Mouse (Mus musculus) embryonic facial prominence, embryonic 15.5 days (tissue): ENCODE measurements around the gene Foxc2. TPM values are rescaled to one million over a fixed set of nuclear protein-coding genes. Genes with fewer than 3 reads are reported as not detected.

Experiments used
- ATAC-seq: fragments of 200-750 bp; cut with Nextera tagmentation; 2 replicates; pipeline ENCODE4 v1.8.0; 2017; ENCODE audit warnings: low read depth, moderate TSS enrichment; ENCODE audit not compliant: insufficient number of reproducible peaks, low FRiP score, low TSS enrichment
- H3K27ac ChIP-seq: fragments of 300-500 bp; sonication (generic); replicated peaks from 2 replicates; pipeline ENCODE4 v1.5.1; 2015; ENCODE audit warnings: mild to moderate bottlenecking, inconsistent platforms
- H3K27me3 ChIP-seq: fragments of 300-500 bp; sonication (generic); 2 replicates; pipeline ENCODE4 v1.6.1; 2015; ENCODE audit warnings: inconsistent platforms
- H3K36me3 ChIP-seq: fragments of 300-500 bp; sonication (generic); 2 replicates; pipeline ENCODE4 v1.6.1; 2015; ENCODE audit warnings: mild to moderate bottlenecking, inconsistent platforms
- H3K4me1 ChIP-seq: fragments of 300-500 bp; sonication (generic); 2 replicates; pipeline ENCODE4 v1.6.1; 2015; ENCODE audit warnings: inconsistent platforms
- H3K4me2 ChIP-seq: fragments of 300-500 bp; sonication (generic); replicated peaks from 2 replicates; pipeline ENCODE4 v1.6.1; 2015; ENCODE audit warnings: mild to moderate bottlenecking, inconsistent platforms
- H3K4me3 ChIP-seq: fragments of 300-500 bp; sonication (generic); replicated peaks from 2 replicates; pipeline ENCODE4 v1.5.1; 2015; ENCODE audit warnings: mild to moderate bottlenecking, inconsistent platforms
- H3K9ac ChIP-seq: fragments of 300-500 bp; sonication (generic); 2 replicates; pipeline ENCODE4 v1.6.1; 2015; ENCODE audit warnings: inconsistent platforms
- H3K9me3 ChIP-seq: fragments of 300-500 bp; sonication (generic); replicated peaks from 2 replicates; pipeline ENCODE4 v1.6.1; 2016; ENCODE audit warnings: inconsistent platforms
- WGBS: fragments of 180-500 bp; shearing (Covaris S2); methylation state at CpG from one replicate; pipeline ENCODE4 v1.1.7; 2015; 5-methylcytosine and 5-hydroxymethylcytosine counted together
- polyA plus RNA-seq: library from polyadenylated mRNA; unstranded; fragments of >200 nt; fragmentation: Nextera tagmentation; extraction: Ambion mirVana; gene quantifications from 2 replicates; pipeline ENCODE4 v1.2.1, GENCODE M21; 2015

Gene Foxc2
- polyA plus RNA-seq, 1 experiment from 2014 or later: 5.6 TPM

DNA sequence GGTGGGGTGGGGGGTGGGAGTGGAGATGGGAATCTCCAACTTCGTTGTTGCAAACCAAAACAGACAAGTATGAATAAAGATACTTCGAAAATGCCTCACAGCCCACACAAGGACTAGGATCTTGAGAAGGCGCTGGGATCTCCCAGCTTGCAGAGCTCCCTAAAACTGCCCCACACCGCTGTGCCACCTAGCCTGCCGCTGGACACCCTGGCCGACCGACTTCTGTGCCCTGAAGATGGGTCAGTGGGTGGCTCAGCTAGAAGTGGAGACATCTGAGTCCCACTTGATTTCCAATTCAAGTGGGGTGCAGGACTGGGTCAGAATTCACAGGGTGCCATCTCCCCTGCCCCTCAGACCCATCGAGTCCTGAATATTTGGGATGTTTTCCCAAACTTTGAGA, 5.7 kb downstream of the Foxc2 start:
- no peak for ATAC-seq
- Histone ChIP-seq H3K4me3 (no peak overlapping the region), H3K4me2 (no peak overlapping the region), H3K27ac (no peak overlapping the region), H3K9me3 (no peaks in the 10 kb centered on the region), H3K27me3 (peaks cover 99% of the 10 kb centered on the region), H3K9ac (no peak overlapping the region), H3K36me3 (no peaks in the 10 kb centered on the region), H3K4me1 (peaks cover 32% of the 10 kb centered on the region)
- WGBS: 24% methylated on average over 8 of the region's 8 CpGs

GRCm38 (mm10) chr8:121122368-121122767, 6.4 kb downstream of the Foxc2 start:
- no peak for ATAC-seq
- Histone ChIP-seq H3K9me3 (no peaks in the 10 kb centered on the region), H3K9ac (no peak overlapping the region), H3K4me3 (no peak overlapping the region), H3K27ac (no peak overlapping the region), H3K4me1 (peaks cover 25% of the 10 kb centered on the region), H3K27me3 (peaks cover 99% of the 10 kb centered on the region), H3K36me3 (no peaks in the 10 kb centered on the region), H3K4me2 (no peak overlapping the region)
- WGBS: 15% methylated on average over 7 of the region's 7 CpGs

GRCm38 (mm10) chr8:121123113-121123512, 7.1 kb downstream of the Foxc2 start:
- Histone ChIP-seq H3K4me3 (no peak overlapping the region), H3K9me3 (no peaks in the 10 kb centered on the region)
- 56% methylated on average over 2 of the region's 2 CpGs for WGBS

DNA sequence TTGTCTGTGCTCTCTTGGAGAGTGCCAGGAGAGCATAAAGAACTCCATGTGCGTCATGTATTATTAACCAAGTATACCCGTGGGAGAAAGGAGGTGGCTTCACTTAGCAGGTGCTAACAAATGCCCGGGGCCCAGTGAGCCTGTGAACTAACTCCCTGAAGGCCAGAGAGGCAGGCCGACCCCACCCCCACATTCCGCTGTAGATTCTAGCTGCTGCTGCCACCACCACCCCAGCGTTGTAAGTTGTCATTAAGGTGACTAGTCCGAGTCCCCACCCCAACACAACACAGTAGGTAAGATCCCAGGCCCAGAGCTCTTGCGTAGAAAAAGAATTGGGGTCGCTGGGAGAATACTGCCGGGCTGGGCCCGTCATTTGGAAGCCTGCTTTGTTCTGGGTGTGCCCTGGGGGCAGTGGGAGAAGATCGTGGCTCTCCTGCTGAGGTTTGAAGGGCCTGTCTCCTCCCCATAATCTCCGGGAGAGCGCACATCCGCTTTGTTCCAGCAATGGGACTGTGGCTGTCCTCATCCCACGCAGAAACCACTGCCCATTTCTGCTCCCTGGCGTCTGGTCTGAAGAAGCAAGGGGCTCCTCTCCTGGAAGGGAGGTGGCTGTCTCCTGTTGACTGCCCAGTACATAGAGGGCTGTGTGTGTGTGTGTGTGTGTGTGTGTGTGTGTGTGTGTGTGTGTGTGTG, 8.7 kb downstream of the Foxc2 start:
- H3K27me3 ChIP-seq: peaks cover 99% of the 10 kb centered on the region
- peak overlapping the region; percentile 36 for H3K4me3 ChIP-seq
- no peaks in the 10 kb centered on the region for H3K36me3 ChIP-seq
- no peak overlapping the region for H3K9ac ChIP-seq
- WGBS: 5% methylated on average over 17 of the region's 17 CpGs
- ATAC-seq: no peak
- peaks cover 37% of the 10 kb centered on the region for H3K4me1 ChIP-seq
- peak overlapping the region; percentile 55 for H3K4me2 ChIP-seq
- H3K27ac ChIP-seq: peak overlapping the region; percentile 28; the same call in 1 of the 2 replicates
- no peaks in the 10 kb centered on the region for H3K9me3 ChIP-seq

More at GRCm38 (mm10) chr8:121123113-121123512, 7.1 kb downstream of the Foxc2 start:
- H3K36me3 ChIP-seq: no peaks in the 10 kb centered on the region
- no peak overlapping the region for H3K27ac ChIP-seq
- H3K9ac ChIP-seq: no peak overlapping the region
- H3K27me3 ChIP-seq: peaks cover 99% of the 10 kb centered on the region
- peaks cover 24% of the 10 kb centered on the region for H3K4me1 ChIP-seq
- ATAC-seq: no peak
- no peak overlapping the region for H3K4me2 ChIP-seq

- H3K27me3 ChIP-seq: peaks cover 98% of the 10 kb centered on the region
- H3K9me3 ChIP-seq: no peaks in the 10 kb centered on the region
- peak overlapping the region; percentile 55 for H3K4me2 ChIP-seq
- H3K9ac ChIP-seq: no peak overlapping the region
- under 1% methylated on average over 36 of the region's 36 CpGs for WGBS
- H3K4me1 ChIP-seq: peaks cover 37% of the 10 kb centered on the region
- H3K36me3 ChIP-seq: no peaks in the 10 kb centered on the region
- ATAC-seq: peak; percentile 79
- H3K27ac ChIP-seq: no peak overlapping the region
- H3K4me3 ChIP-seq: peak overlapping the region; percentile 36
Measured at GRCm38 (mm10) chr8:121125311-121125876, 9.4 kb downstream of the Foxc2 start.

DNA sequence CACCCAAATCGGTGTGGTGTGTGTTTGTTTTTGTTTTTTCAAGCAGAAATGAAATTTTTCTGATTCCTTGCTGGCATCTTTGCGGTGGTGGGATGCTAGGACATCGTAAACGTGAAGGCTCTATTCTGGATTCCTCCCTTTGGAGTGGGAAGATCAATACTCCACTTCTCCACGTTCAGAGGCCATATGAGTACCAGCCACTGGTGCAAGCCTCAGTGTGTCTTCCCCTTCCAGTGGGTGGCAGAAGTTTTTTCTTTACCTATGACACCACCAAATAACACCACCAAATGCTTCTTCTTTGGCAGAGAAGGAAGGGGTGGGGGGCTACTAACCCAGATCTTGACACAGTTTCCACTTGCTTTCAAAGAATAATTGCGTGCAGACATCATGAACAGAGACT, 10.2 kb downstream of the Foxc2 start:
- peak overlapping the region; percentile 55; the same call in 1 of the 2 replicates for H3K4me2 ChIP-seq
- no peak overlapping the region for H3K27ac ChIP-seq
- ATAC-seq: no peak
- H3K36me3 ChIP-seq: no peaks in the 10 kb centered on the region
- H3K4me1 ChIP-seq: peaks cover 37% of the 10 kb centered on the region
- 11% methylated on average over 6 of the region's 6 CpGs for WGBS
- H3K9ac ChIP-seq: no peak overlapping the region
- H3K27me3 ChIP-seq: peaks cover 98% of the 10 kb centered on the region
- H3K9me3 ChIP-seq: no peaks in the 10 kb centered on the region
- peak overlapping the region; percentile 36; the same call in 1 of the 2 replicates for H3K4me3 ChIP-seq

GRCm38 (mm10) chr8:121126694-121127093, 10.7 kb downstream of the Foxc2 start:
- no peaks in the 10 kb centered on the region for H3K9me3 ChIP-seq
- peaks cover 96% of the 10 kb centered on the region for H3K27me3 ChIP-seq
- 8% methylated on average over 6 of the region's 6 CpGs for WGBS
- no peak for ATAC-seq
- H3K36me3 ChIP-seq: no peaks in the 10 kb centered on the region
- H3K4me3 ChIP-seq: no peak overlapping the region
- H3K4me1 ChIP-seq: peaks cover 37% of the 10 kb centered on the region
- H3K27ac ChIP-seq: no peak overlapping the region
- no peak overlapping the region for H3K4me2 ChIP-seq
- H3K9ac ChIP-seq: no peak overlapping the region

- H3K36me3 ChIP-seq: no peaks in the 10 kb centered on the region
- 7% methylated on average over 11 of the region's 11 CpGs for WGBS
- H3K9ac ChIP-seq: no peak overlapping the region
- H3K4me2 ChIP-seq: no peak overlapping the region
- H3K4me3 ChIP-seq: no peak overlapping the region
- ATAC-seq: no peak
- peaks cover 37% of the 10 kb centered on the region for H3K4me1 ChIP-seq
- H3K27ac ChIP-seq: no peak overlapping the region
- peaks cover 96% of the 10 kb centered on the region for H3K27me3 ChIP-seq
- no peaks in the 10 kb centered on the region for H3K9me3 ChIP-seq
Measured at GRCm38 (mm10) chr8:121127291-121127701, 11.3 kb downstream of the Foxc2 start.

DNA sequence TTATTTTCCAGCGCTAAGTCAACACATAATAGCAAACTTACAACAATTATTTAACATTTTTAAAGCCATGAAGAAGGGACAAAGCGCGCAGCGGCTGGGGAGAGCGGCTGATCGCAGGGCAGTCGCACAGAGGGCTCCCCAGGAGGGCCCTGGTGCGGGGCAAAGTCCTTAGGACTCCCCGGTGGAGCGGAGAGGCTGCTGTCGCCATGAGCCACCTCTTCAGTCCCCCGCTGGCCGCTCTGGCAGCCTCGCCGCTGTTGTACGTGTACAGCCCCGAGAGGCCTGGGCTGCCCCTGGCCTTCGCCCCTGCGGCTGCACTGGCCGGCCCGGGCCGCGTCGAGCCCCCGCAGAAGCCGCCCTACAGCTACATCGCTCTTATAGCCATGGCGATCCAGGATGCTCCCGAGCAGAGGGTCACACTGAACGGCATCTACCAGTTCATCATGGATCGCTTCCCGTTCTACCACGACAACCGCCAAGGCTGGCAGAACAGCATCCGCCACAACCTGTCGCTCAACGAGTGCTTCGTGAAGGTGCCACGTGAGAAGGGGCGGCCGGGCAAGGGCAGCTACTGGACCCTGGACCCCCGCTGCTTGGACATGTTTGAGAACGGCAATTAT, 11.9 kb downstream of the Foxc2 start, which contains the start of gene Foxl1:
TSS of gene Foxl1 (plus strand) at position 185 of the 620 bp plus-strand sequence.
- Histone ChIP-seq H3K4me3 (peak within 1 kb of the TSS; percentile 14), H3K27ac (no peak within 1 kb of the TSS), H3K4me1 (peaks cover 37% of the 10 kb centered on the region), H3K9ac (no peak within 1 kb of the TSS), H3K27me3 (peaks cover 96% of the 10 kb centered on the region), H3K4me2 (peak within 1 kb of the TSS; percentile 30), H3K9me3 (no peaks in the 10 kb centered on the region), H3K36me3 (no peaks in the 10 kb centered on the region)
- WGBS: 3% methylated on average over 43 of the region's 43 CpGs
- no peak for ATAC-seq

DNA sequence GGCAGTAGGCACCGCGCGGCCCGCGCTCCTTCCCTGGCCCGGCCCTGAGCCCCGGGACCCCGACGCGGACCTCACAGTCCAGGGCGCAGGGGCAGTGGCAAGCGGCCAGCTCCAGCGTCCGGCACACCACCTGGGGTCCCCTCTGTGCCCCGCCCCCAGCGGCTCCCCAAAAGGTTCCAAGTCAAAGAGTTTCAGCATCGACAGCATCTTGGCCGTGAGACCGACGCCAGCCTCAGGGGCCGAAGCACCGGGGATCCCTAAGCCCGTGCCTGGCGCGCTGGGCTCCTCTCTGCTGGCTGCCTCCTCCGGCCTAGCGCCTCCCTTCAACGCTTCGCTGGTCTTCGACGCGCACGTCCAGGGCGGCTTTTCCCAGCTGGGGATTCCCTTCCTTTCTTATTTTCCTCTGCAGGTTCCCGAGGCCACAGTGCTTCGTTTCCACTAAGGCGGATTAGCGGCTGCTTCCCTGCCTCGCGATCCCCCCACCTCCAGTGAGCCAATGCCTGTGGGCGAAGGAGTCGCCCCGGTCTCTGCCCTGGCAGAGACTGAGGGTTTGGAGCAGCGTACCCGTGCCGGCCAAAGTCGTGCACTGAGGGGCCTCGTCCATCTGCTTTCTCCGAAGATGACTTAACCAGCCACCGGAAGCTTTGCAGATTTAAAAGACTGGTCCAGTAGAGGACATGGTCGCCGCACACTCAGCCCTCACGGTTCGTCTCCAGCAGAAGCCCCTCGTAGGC, 12.7 kb downstream of the Foxc2 start:
- no peaks in the 10 kb centered on the region for H3K36me3 ChIP-seq
- H3K4me3 ChIP-seq: peak overlapping the region; percentile 14
- 3% methylated on average over 55 of the region's 55 CpGs for WGBS
- H3K4me2 ChIP-seq: peak overlapping the region; percentile 30
- ATAC-seq: no peak
- no peak overlapping the region for H3K9ac ChIP-seq
- no peak overlapping the region for H3K27ac ChIP-seq
- H3K4me1 ChIP-seq: peaks cover 37% of the 10 kb centered on the region
- no peaks in the 10 kb centered on the region for H3K9me3 ChIP-seq
- peaks cover 93% of the 10 kb centered on the region for H3K27me3 ChIP-seq
